Mouse (Mus musculus) kidney, postnatal 0 days (tissue): ENCODE measurements around the gene Rpp21. TPM values are rescaled to one million over a fixed set of nuclear protein-coding genes. Genes with fewer than 3 reads are reported as not detected.

ENCODE experiments used
- ATAC-seq: fragments of 200-750 bp; cut with Nextera tagmentation; replicated peaks from 2 replicates; pipeline ENCODE4 v1.8.0; 2017; ENCODE audit warnings: low read depth, moderate number of reproducible peaks, moderate TSS enrichment, moderate library complexity; ENCODE audit not compliant: low FRiP score
- DNase-seq: peaks from one replicate; pipeline ENCODE4 v3.0.0-alpha.2; 2016; ENCODE audit warnings: low spot score
- H3K27ac ChIP-seq: fragments of 300-500 bp; sonication (generic); 2 replicates; pipeline ENCODE4 v1.5.1; 2014; ENCODE audit warnings: mild to moderate bottlenecking
- H3K27me3 ChIP-seq: fragments of 300-500 bp; sonication (generic); 2 replicates; pipeline ENCODE4 v1.6.1; 2014; ENCODE audit warnings: low read length, mixed read lengths; ENCODE audit not compliant: insufficient read depth
- H3K36me3 ChIP-seq: fragments of 300-500 bp; sonication (generic); 2 replicates; pipeline ENCODE4 v1.6.1; 2014; ENCODE audit warnings: low read length, mixed read lengths; ENCODE audit not compliant: insufficient read depth
- H3K4me1 ChIP-seq: fragments of 300-500 bp; sonication (generic); replicated peaks from 2 replicates; pipeline ENCODE4 v1.6.1; 2014; ENCODE audit warnings: antibody characterized with exemption, low read length, mixed read lengths; ENCODE audit not compliant: insufficient read depth
- H3K4me2 ChIP-seq: fragments of 300-500 bp; sonication (generic); 2 replicates; pipeline ENCODE4 v1.6.1; 2014; ENCODE audit warnings: mild to moderate bottlenecking, low read length, moderate library complexity, mixed read lengths
- H3K4me3 ChIP-seq: fragments of 300-500 bp; sonication (generic); replicated peaks from 2 replicates; pipeline ENCODE4 v1.5.1; 2014; ENCODE audit warnings: low read depth, low read length
- H3K9ac ChIP-seq: fragments of 300-500 bp; sonication (generic); 2 replicates; pipeline ENCODE4 v1.6.1; 2014; ENCODE audit warnings: low read depth, low read length
- H3K9me3 ChIP-seq: fragments of 300-500 bp; sonication (generic); replicated peaks from 2 replicates; pipeline ENCODE4 v1.6.1; 2016; ENCODE audit warnings: low read length, inconsistent platforms, mixed read lengths
- CTCF ChIP-seq: IDR thresholded peaks from 2 replicates; pipeline ENCODE4 v1.5.1; 2016; ENCODE audit warnings: antibody characterized with exemption, low read depth, mild to moderate bottlenecking, moderate library complexity
- WGBS: fragments of 180-500 bp; shearing (Covaris S2); extraction: QIAGEN DNeasy Blood & Tissue Kit; methylation state at CpG from one replicate; pipeline ENCODE4 v1.1.7; 2014; 5-methylcytosine and 5-hydroxymethylcytosine counted together
- polyA plus RNA-seq: library from polyadenylated mRNA; unstranded; fragments of >200 nt; fragmentation: Nextera tagmentation; extraction: Ambion mirVana; gene quantifications from 2 replicates; pipeline ENCODE4 v1.2.1, GENCODE M21; 2015

Gene Rpp21
- polyA plus RNA-seq, 1 experiment from 2014 or later: 137 TPM

DNA sequence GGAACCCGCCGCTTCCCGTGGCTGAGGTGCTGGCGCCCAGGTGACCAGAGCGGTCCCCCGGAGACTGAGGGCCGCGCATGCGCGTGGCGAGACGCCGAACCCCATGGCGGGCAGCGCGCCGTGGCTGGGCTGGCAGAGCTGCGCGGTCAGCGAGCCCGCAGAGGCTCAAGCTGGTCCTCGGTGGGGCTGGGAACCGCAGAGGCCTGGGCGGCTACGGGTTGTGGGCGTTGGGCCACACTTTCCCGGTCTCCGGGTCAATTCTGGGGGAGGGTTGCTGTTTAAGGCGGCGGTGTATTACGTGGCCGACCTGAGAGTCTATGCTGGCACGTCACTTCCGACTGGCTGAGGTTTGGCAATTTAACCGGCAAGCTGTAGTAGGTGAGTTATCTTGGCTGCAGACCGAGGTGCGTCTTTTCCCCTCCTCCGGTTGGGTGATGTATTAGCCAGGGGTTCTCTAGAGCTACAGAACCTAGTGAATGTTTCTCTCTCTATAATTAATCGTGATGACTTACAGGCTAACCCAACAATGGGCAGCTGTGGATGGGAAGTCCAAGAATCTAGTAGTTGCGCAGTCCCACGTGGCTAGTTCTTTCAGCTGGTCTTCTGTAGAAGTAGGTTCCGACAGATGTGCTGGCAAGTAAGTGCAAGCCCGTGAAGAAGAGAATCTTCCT lies 13.9 kb upstream of the Rpp21 start, which contains the start of gene Trim39:
TSS of gene Trim39 (minus strand) at position 662 of the 671 bp plus-strand sequence.
- ATAC-seq: peak; percentile 83
- peak; percentile 82 for DNase-seq
- Histone ChIP-seq H3K4me2 (peak within 1 kb of the TSS; percentile 80), H3K9me3 (no peaks in the 10 kb centered on the region), H3K27me3 (no peaks in the 10 kb centered on the region), H3K27ac (peak within 1 kb of the TSS; percentile 93), H3K4me1 (peaks cover 14% of the 10 kb centered on the region), H3K9ac (peak within 1 kb of the TSS; percentile 94), H3K36me3 (peaks cover 9% of the 10 kb centered on the region), H3K4me3 (peak within 1 kb of the TSS; percentile 97)
- no peak for TF ChIP-seq CTCF
- WGBS: under 1% methylated on average over 43 of the region's 43 CpGs

DNA sequence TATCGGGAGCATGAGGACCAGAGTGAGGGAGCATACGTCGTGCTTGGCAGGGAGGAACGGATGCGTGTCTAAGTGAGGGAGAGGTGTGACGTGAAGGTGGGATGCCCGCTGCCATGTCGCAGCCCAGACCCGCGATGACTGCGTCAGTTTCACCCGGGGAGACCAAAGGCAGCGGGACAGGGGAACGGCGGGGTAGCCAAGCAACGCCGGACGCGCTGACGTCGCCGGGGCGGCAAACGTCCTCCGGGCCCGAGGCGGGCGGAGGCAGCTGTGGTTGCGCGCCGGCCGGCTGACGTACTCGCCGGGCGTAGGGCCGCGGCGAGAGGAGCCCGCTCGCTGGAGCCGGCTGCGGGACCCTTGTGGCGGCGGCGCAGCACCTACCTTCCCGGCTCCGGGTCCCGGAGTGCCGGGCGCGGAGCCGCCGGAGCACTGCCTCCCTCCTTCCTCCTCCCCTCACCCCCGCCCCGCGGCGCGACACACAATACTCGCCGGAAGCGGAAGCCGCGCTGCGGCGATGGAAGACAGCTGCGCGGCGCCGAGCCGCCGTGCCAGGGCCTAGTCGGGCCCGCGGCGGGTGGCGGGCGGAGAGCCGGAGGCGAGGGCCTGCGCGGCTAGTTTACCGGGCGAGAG lies 13.2 kb upstream of the Rpp21 start:
- Histone ChIP-seq H3K9me3 (no peaks in the 10 kb centered on the region), H3K4me3 (peak overlapping the region; percentile 97), H3K4me2 (peak overlapping the region; percentile 80), H3K27me3 (no peaks in the 10 kb centered on the region), H3K9ac (peak overlapping the region; percentile 94), H3K4me1 (peaks cover 14% of the 10 kb centered on the region), H3K36me3 (peaks cover 13% of the 10 kb centered on the region), H3K27ac (peak overlapping the region; percentile 93)
- ATAC-seq (peak; percentile 90), DNase-seq (peak; percentile 87)
- under 1% methylated on average over 74 of the region's 84 CpGs for WGBS
- no peak for TF ChIP-seq CTCF

DNA sequence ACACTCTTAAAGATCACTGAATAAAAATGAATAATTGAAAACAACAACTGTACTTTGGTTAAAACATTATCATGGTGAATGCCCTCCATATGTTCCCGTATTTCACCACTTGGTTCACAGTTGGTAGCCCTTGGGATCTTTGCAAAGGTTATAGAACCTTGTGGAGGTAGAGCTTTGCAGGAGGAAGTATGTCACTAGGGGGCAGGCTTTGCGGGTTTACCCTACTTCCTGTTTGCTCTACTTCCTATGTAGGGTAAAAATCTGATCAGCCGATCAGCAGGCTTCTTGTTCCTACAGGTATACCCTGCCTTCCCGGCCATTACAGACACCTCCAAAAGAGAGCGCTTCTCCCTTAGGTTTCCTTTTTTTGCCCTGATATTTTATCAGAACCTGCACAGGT lies 8.0 kb upstream of the Rpp21 start:
- 0 out of 2 replicates have a peak, but pooled peaks have one; percentile 30 for TF ChIP-seq CTCF
- no peak overlapping the region for H3K27ac ChIP-seq
- no peak overlapping the region for H3K9ac ChIP-seq
- peaks cover 53% of the 10 kb centered on the region for H3K36me3 ChIP-seq
- H3K27me3 ChIP-seq: no peaks in the 10 kb centered on the region
- H3K4me2 ChIP-seq: no peak overlapping the region
- H3K9me3 ChIP-seq: no peaks in the 10 kb centered on the region
- ATAC-seq (no peak), DNase-seq (no peak)
- 82% methylated on average over 5 of the region's 5 CpGs for WGBS
- H3K4me3 ChIP-seq: no peak overlapping the region
- H3K4me1 ChIP-seq: peaks cover 8% of the 10 kb centered on the region; the same call in 1 of the 2 replicates

DNA sequence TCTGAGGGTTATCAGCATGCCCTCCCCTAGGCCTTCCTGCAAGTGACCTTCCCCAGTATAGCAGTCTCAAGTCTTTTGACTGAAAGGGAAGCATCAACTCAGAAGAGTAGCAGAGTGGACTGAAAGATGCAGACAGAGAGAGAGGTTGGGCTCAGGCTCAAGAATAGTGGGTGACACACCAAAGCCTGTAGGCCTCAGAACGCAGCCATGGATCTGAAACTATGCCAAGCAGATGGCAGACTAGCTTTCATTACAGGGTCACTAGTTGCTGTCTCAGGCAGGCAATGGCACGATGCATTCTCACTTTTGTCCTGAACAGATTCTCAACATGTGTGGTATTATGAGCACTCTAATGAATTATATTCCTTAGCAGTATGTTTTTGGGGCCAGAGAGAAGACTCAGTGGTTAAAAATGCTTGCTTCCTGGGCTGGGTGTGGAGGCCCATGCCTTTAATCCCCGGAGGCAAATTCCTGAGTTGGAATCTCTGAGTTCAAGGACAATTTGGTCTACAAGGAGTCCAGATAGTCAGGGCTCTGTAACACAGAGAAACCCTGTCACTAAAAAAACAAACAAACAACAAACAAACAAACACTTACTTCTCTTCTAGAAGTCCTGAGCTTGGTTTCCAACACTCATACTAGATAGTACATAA lies 6.5 kb upstream of the Rpp21 start:
- no peak for TF ChIP-seq CTCF
- no peak overlapping the region for H3K27ac ChIP-seq
- peaks cover 58% of the 10 kb centered on the region for H3K36me3 ChIP-seq
- DNase-seq: no peak
- no peaks in the 10 kb centered on the region for H3K27me3 ChIP-seq
- WGBS: 87% methylated on average over 3 of the region's 3 CpGs
- H3K9me3 ChIP-seq: no peaks in the 10 kb centered on the region
- no peak overlapping the region for H3K9ac ChIP-seq
- ATAC-seq: no peak
- H3K4me3 ChIP-seq: no peak overlapping the region
- no peak overlapping the region for H3K4me2 ChIP-seq
- no peaks in the 10 kb centered on the region for H3K4me1 ChIP-seq

DNA sequence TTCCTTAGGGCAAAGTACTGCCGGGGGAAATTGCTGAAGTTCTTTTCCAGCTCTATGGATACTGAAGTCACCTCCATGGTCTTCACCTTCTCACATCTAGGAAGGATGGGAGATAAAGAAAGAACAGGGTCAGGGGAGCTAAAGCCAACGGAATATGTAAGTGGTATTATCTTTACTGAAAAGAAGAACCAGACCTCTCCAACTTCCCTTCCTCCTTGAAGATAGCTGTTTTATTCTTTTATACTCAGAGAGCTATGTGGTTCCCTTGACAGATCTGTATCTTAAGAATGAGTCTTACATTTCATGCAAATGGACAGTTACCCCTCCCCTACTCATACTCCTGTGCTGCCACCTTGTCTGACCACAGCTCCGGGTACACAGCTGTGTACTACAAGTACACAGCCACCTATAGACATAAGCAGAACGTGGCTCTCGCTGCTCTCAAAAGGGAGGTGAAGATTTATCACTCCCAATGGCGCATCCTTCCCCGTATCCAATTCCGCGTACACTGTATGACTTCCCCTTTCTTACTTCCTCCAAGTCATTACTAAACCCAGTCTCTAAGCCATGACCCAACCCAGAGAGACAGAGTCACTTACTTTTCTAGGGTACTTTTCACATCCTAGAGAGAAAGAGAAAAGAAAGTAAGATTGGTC lies 3.8 kb upstream of the Rpp21 start:
- H3K4me2 ChIP-seq: no peak overlapping the region
- 84% methylated on average over 9 of the region's 9 CpGs for WGBS
- H3K4me1 ChIP-seq: 0 out of 2 replicates have a peak, but pooled peaks cover 4% of the 10 kb centered on the region
- no peaks in the 10 kb centered on the region for H3K9me3 ChIP-seq
- DNase-seq: no peak
- H3K36me3 ChIP-seq: peaks cover 53% of the 10 kb centered on the region
- H3K4me3 ChIP-seq: no peak overlapping the region
- no peak for ATAC-seq
- H3K9ac ChIP-seq: no peak overlapping the region
- no peak overlapping the region for H3K27ac ChIP-seq
- TF ChIP-seq CTCF: no peak
- no peaks in the 10 kb centered on the region for H3K27me3 ChIP-seq

DNA sequence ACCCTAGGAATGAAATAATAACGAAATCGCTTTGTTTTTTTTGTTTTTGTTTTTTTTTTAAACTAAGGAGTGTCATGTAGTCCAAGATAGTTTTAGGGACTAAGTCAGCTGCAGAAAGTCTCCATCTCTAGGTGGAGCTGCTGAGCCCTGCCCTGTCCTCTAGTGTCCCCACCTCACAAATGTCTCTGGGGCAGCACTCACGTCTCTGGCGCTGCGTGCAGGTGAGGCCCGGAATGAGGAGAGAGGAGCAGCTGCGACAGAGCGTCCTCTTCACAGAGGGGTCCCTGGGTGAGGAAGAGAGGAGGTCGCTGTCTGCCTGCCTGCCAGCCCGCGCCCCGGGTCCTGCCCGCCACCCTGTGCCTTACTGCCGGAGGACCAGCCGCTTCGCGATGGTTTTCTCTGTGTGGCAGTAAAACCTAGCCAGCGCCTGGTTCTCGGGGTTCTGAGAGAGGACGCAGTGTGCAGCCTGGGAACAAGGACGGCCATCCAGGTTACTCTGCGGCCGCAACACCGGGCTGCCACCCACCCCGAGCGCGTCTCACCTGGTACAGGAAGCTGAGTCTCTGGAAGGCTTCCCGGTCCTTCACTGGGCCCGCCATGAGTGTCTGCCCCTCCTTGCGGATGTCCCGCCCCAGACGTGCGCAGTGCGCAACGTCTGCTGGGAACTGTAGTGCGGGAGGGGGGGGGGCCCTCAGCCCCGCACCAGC lies 475 bp downstream of the Rpp21 start:
- under 1% methylated on average over 35 of the region's 37 CpGs for WGBS
- Histone ChIP-seq H3K4me3 (peak overlapping the region; percentile 83), H3K4me1 (0 out of 2 replicates have a peak, but pooled peaks cover 4% of the 10 kb centered on the region), H3K36me3 (peaks cover 30% of the 10 kb centered on the region), H3K9me3 (no peaks in the 10 kb centered on the region), H3K27ac (peak overlapping the region; percentile 83), H3K27me3 (no peaks in the 10 kb centered on the region), H3K9ac (peak overlapping the region; percentile 74), H3K4me2 (peak overlapping the region; percentile 70)
- peak; percentile 95 for ATAC-seq
- peak; percentile 80 for DNase-seq
- peak; percentile 71 for TF ChIP-seq CTCF
